Mouse (Mus musculus): ENCODE results near the gene Fgf7.

Gene Fgf7

DNA sequence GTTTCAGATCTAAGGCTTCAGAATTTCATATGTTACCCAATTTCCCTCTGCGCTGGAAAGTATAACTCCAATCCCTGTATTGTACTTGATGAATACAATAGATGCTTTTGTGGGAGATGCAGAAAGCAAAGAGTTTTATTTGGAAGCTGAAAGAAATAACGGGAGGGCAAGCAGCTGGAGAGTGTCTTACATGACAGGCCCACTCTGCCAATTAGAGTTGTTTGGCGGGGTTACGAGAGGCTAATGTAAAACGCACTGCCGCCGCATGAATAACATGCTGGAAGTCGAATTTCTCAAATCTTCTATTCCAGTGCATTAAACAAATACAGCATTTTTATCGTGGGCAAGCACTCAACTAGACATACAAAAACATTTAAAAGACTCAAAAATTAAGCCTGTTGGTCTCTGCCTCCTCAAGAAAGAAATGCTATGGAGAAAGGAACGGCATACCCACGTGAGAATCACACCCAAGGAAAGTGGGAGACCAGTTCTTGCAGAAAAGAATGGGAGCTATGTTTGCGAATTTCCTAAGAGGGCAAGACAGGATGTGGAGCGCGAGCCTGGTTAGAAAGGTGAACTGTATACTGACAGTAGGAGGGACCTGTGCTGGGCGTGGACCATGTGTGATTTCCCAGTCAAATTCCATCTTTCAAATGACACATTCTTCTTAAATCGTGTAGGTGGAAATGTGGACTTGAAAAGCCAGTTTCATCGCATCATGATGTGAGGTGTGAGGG is 26.7 kb downstream of the Fgf7 start:
- DNase-seq (ENCODE audit: low spot score in 2 of 2): no peak

DNA sequence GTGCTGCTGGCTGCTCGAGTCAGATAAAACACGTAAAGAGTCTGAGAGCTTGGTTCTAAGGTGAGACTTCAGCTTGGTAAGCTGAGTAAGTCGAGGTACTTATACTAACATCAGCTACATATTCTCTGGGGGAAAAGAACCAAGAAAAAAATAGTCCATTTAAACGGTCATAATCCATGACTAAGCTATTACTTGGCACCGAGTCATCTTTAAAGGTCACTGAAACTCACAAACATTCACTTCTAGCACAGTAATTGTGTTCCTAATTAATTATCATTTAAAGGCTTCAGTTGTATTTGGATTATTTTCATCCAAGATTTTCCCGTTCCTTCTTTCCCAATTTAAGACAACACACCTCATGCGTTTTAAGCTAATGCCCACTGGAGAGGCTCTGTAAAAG is 28.4 kb downstream of the Fgf7 start:
- no peak for DNase-seq (ENCODE audit: low spot score in 2 of 2)

GRCm38 (mm10) chr2:126064814-126065213 is 30.4 kb downstream of the Fgf7 start:
- DNase-seq (ENCODE audit: low spot score in 2 of 2): no peak

DNA sequence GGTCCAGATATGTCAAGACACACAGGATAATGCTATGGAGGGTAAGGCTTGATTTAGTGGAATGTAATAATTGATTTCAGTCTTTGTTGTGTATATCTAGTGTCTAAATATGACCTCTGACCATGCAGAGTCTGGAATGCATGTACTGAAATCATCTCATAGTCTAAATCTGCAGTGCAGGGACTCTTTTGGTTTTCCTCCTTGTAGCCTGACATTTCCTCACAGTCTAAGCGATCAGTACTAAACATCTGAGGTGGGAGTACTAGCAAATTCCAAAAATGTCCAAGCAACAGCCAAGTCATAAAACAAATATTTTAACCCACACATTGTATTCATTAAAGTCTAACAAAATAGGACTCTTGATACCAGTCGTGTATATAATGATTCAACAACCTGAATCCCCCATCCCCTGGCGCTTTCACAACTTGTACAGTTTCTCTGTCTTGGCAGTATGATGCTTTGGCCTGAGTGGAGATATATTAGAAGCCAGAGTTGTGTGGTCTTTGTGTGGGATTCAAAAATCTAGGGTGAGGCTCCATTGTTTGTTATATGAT is 30.9 kb downstream of the Fgf7 start:
- no peak for DNase-seq (ENCODE audit: low spot score in 2 of 2)

GRCm38 (mm10) chr2:126069740-126070139 is 35.3 kb downstream of the Fgf7 start:
- no peak for DNase-seq (ENCODE audit: low spot score in 2 of 2)

GRCm38 (mm10) chr2:126073744-126074143 is 39.3 kb downstream of the Fgf7 start:
- no peak for DNase-seq (ENCODE audit: low spot score in 2 of 2)

DNA sequence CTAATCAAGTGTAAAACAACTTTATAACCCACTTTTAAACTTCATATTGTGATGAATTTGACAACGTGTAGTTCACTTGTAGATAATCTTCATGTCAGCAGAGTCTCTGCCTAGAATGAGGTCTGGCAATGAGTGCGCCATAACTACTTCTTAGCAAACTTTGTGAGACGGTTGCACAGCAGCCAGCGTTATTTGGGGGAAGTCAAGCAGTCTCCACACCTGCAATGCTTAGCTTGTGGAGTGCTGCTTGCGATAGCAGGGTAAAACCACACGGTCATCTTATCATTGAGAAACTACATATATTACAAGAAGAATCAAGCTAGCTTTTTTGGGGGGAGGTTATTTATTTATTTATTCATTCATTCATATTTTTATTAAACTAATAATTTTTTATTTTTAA is 42.0 kb downstream of the Fgf7 start:
- DNase-seq (ENCODE audit: low spot score in 2 of 2): no peak

- no peak for DNase-seq (ENCODE audit: low spot score in 2 of 2)
These were observed 44.6 kb downstream of the Fgf7 start for GRCm38 (mm10) chr2:126079086-126079485.

GRCm38 (mm10) chr2:126084326-126084725 is 49.9 kb downstream of the Fgf7 start:
- DNase-seq (ENCODE audit: low spot score in 2 of 2): no peak

GRCm38 (mm10) chr2:126086187-126086586 is 51.7 kb downstream of the Fgf7 start:
- no peak for DNase-seq (ENCODE audit: low spot score in 2 of 2)

- no peak for DNase-seq (ENCODE audit: low spot score in 2 of 2)
These were observed 56.0 kb downstream of the Fgf7 start for GRCm38 (mm10) chr2:126090432-126090831.

- DNase-seq (ENCODE audit: low spot score in 2 of 2): no peak
These were observed 60.2 kb downstream of the Fgf7 start for GRCm38 (mm10) chr2:126094616-126095015.
